Mouse (Mus musculus): ENCODE results near the gene Gm45837.

The Gm45837 gene

GRCm38 (mm10) chr7:101471423-101471822 lies 60.7 kb downstream of the Gm45837 start:
- no peak for DNase-seq

- no peak for DNase-seq
Observed at GRCm38 (mm10) chr7:101471968-101472480, 61.3 kb downstream of the Gm45837 start.

GRCm38 (mm10) chr7:101472598-101473558 lies 62.2 kb downstream of the Gm45837 start:
- DNase-seq: no peak

- DNase-seq: no peak
Observed at GRCm38 (mm10) chr7:101474399-101474811, 63.7 kb downstream of the Gm45837 start.

- DNase-seq: no peak
Observed at GRCm38 (mm10) chr7:101476028-101476427, 65.3 kb downstream of the Gm45837 start.

- DNase-seq: no peak
Observed at GRCm38 (mm10) chr7:101476493-101476892, 65.8 kb downstream of the Gm45837 start.

GRCm38 (mm10) chr7:101477200-101477599 lies 66.5 kb downstream of the Gm45837 start:
- DNase-seq: no peak

- DNase-seq: no peak
Observed at GRCm38 (mm10) chr7:101478099-101478498, 67.4 kb downstream of the Gm45837 start.

GRCm38 (mm10) chr7:101479841-101480240 lies 69.2 kb downstream of the Gm45837 start:
- no peak for DNase-seq

- DNase-seq: no peak
Observed at GRCm38 (mm10) chr7:101480671-101481070, 70.0 kb downstream of the Gm45837 start.

GRCm38 (mm10) chr7:101481872-101482498 lies 71.3 kb downstream of the Gm45837 start:
- DNase-seq: no peak

GRCm38 (mm10) chr7:101482499-101483081 lies 71.9 kb downstream of the Gm45837 start:
- DNase-seq: no peak

- no peak for DNase-seq
Observed at GRCm38 (mm10) chr7:101483498-101484115, 72.9 kb downstream of the Gm45837 start.

- no peak for DNase-seq
Observed at GRCm38 (mm10) chr7:101487102-101487501, 76.4 kb downstream of the Gm45837 start.

GRCm38 (mm10) chr7:101490952-101491351 lies 80.3 kb downstream of the Gm45837 start:
- no peak for DNase-seq

GRCm38 (mm10) chr7:101498385-101498784 lies 87.7 kb downstream of the Gm45837 start:
- DNase-seq: no peak

GRCm38 (mm10) chr7:101499251-101499650 lies 88.6 kb downstream of the Gm45837 start:
- DNase-seq: no peak

- DNase-seq: no peak
Observed at GRCm38 (mm10) chr7:101499701-101500100, 89.0 kb downstream of the Gm45837 start.

- no peak for DNase-seq
Observed at GRCm38 (mm10) chr7:101501236-101501635, 90.5 kb downstream of the Gm45837 start.

GRCm38 (mm10) chr7:101501675-101502074 lies 91.0 kb downstream of the Gm45837 start:
- no peak for DNase-seq

GRCm38 (mm10) chr7:101503351-101503750 lies 92.7 kb downstream of the Gm45837 start:
- peak; percentile 26 for DNase-seq

GRCm38 (mm10) chr7:101503803-101504202 lies 93.1 kb downstream of the Gm45837 start:
- no peak for DNase-seq

GRCm38 (mm10) chr7:101504507-101504906 lies 93.8 kb downstream of the Gm45837 start:
- no peak for DNase-seq
